ENCODE assay signal across 11 mouse cellular contexts in genomic region chr3:97324046-97324445, GRCm38 (mm10). TPM values are rescaled to one million over a fixed set of nuclear protein-coding genes. Genes with fewer than 3 reads are reported as not detected.
DNase-seq lines count a peak whose midpoint lies in the region; ATAC-seq lines count a peak whose summit lies in the region.
"Had no signal": no experiment of that assay in that cellular context is flagged by ENCODE, and none has a peak within 500 bp of the region (broad histone marks: within the 10 kb centered on the region; RNA-seq: fewer than 3 reads in every experiment).

No protein-coding gene starts in this region.

- H3K4me2 ChIP-seq in hindbrain, embryonic 13.5 days: peak overlapping the region; percentile 48
- H3K4me2 ChIP-seq in midbrain, embryonic 15.5 days: peak overlapping the region; percentile 41
- H3K4me2 ChIP-seq: liver, embryonic 12.5 days had no signal

- intact Hi-C loops in gastrocnemius, postnatal 36 days (cut with DNase I): no loop called here

- no peaks in the 10 kb centered on the region for H3K36me3 ChIP-seq in hindbrain, embryonic 13.5 days
- H3K36me3 ChIP-seq in midbrain, embryonic 15.5 days (replicated peaks): no peaks in the 10 kb centered on the region
- H3K36me3 ChIP-seq: G1E; liver, embryonic 12.5 days had no signal

- H3K9me3 ChIP-seq in hindbrain, embryonic 13.5 days: no peaks in the 10 kb centered on the region
- no peaks in the 10 kb centered on the region for H3K9me3 ChIP-seq in midbrain, embryonic 15.5 days
- H3K9me3 ChIP-seq: G1E; liver, embryonic 12.5 days had no signal

- no peak overlapping the region for H3K27ac ChIP-seq in hindbrain, embryonic 13.5 days
- no peak overlapping the region for H3K27ac ChIP-seq in midbrain, embryonic 15.5 days
- H3K27ac ChIP-seq: liver, embryonic 12.5 days had no signal

- H3K9ac ChIP-seq in hindbrain, embryonic 13.5 days: 0 out of 2 replicates have a peak overlapping the region, but pooled peaks have one; percentile 49
- H3K9ac ChIP-seq in midbrain, embryonic 15.5 days: no peak overlapping the region
- H3K9ac ChIP-seq: liver, embryonic 12.5 days had no signal

- H3K4me3 ChIP-seq in hindbrain, embryonic 13.5 days: peak overlapping the region; percentile 11; the same call in 1 of the 2 replicates
- no peak overlapping the region for H3K4me3 ChIP-seq in midbrain, embryonic 15.5 days
- H3K4me3 ChIP-seq: liver, embryonic 12.5 days; megakaryocyte, embryonic 14.5 days had no signal

- peaks cover 7% of the 10 kb centered on the region for H3K27me3 ChIP-seq in hindbrain, embryonic 13.5 days
- H3K27me3 ChIP-seq in midbrain, embryonic 15.5 days (replicated peaks): no peaks in the 10 kb centered on the region
- H3K27me3 ChIP-seq: liver, embryonic 12.5 days had no signal

- WGBS in hindbrain, embryonic 13.5 days: 22% methylated on average over 17 of the region's 17 CpGs
- 37% methylated on average over 17 of the region's 17 CpGs for WGBS in midbrain, embryonic 15.5 days

- H3K4me1 ChIP-seq in hindbrain, embryonic 13.5 days (replicated peaks): peaks cover 20% of the 10 kb centered on the region
- H3K4me1 ChIP-seq in midbrain, embryonic 15.5 days: peaks cover 16% of the 10 kb centered on the region
- H3K4me1 ChIP-seq: liver, embryonic 12.5 days; megakaryocyte, embryonic 14.5 days had no signal

- DNase-seq in embryo, embryonic 10 days (ENCODE audit: low spot score): peak; percentile 24
- DNase-seq in embryo, embryonic 9.5 days (ENCODE audit: extremely low spot score): no peak
- peak; percentile 26 for DNase-seq in brain, adult 2 months (ENCODE audit: low read depth, low spot score)
- no peak for DNase-seq in gastrocnemius, postnatal 36 days
- DNase-seq in kidney, postnatal 14 days: no peak

- peak; percentile 67; the same call in 1 of the 2 replicates for ATAC-seq in hindbrain, embryonic 13.5 days (ENCODE audit: low FRiP score)
- ATAC-seq in midbrain, embryonic 15.5 days (replicated peaks): no peak; the same call in 1 of the 2 replicates
- no peak for ATAC-seq in CD4-positive, CD25-positive, alpha-beta regulatory T cell, adult 4 months
- ATAC-seq: liver, embryonic 12.5 days had no signal

RNA-seq across cellular contexts. Expression of gene Bcl9, which starts 26.3 kb away (rescaled TPM):
- 86.4 and 89.0 TPM in 2 replicates for polyA plus RNA-seq in hindbrain, embryonic 13.5 days (2015; fragmentation: Nextera tagmentation; extraction: Ambion mirVana)
- 101 and 102 TPM in 2 replicates for polyA plus RNA-seq in midbrain, embryonic 15.5 days (2015; fragmentation: Nextera tagmentation; extraction: Ambion mirVana)
- polyA plus RNA-seq in CD4-positive, CD25-positive, alpha-beta regulatory T cell, adult 4 months (2017; shearing (Covaris generic)): 1 to 10 TPM; 2.4 to 4.8 TPM
- 1 to 10 TPM; 2.4 to 3.6 TPM for total RNA-seq in gastrocnemius, postnatal 36 days (2021)

Comparison
In these comparisons a context has a peak if more than half of its experiments do, and no peak if none do; other contexts are left out.
1. DNase-seq: peak in embryo, embryonic 10 days (single experiment) and brain, adult 2 months (single experiment); none in embryo, embryonic 9.5 days (single experiment), gastrocnemius, postnatal 36 days (0 of 2) and kidney, postnatal 14 days (single experiment).
2. RNA of gene Bcl9, which starts 26.3 kb away (polyA plus RNA-seq): 101 to 102 TPM in midbrain, embryonic 15.5 days and 86.4 to 89.0 TPM in hindbrain, embryonic 13.5 days; 2.4 to 4.8 TPM in CD4-positive, CD25-positive, alpha-beta regulatory T cell, adult 4 months; every median in the first group is over 10 times any median in the second.